Mouse (Mus musculus): ENCODE results near the gene Dhx16. TPM values are rescaled to one million over a fixed set of nuclear protein-coding genes. Genes with fewer than 3 reads are reported as not detected.

The Dhx16 gene
- total and polyA plus RNA-seq, 3 experiments = 79.2 to 101 TPM; not detected in 1

- H3K4me3 ChIP-seq (ENCODE audit: control insufficient read depth in 1 of 2, insufficient read depth in 1 of 2, low read depth in 2 of 2, low read length in 2 of 2) = no peak overlapping the region
- H3K9ac ChIP-seq (ENCODE audit: control insufficient read depth, low read depth, low read length, poor library complexity, severe bottlenecking) = no peak overlapping the region
- H3K27me3 ChIP-seq (ENCODE audit: control insufficient read depth in 1 of 2, insufficient read depth in 2 of 2, low read length in 2 of 2) = no peaks in the 10 kb centered on the region
- H3K36me3 ChIP-seq (ENCODE audit: control insufficient read depth in 1 of 2, insufficient read depth in 2 of 2, low read length in 2 of 2) = peaks cover 2 to 4% of the 10 kb centered on the region in 2 experiments; a peak in 2 of 4 replicates
- no peak overlapping the region for H3K27ac ChIP-seq (ENCODE audit: control insufficient read depth, low read depth, low read length)
- H3K9me3 ChIP-seq (replicated peaks; ENCODE audit: insufficient read depth, low read length) = no peaks in the 10 kb centered on the region
- H3K79me2 ChIP-seq (ENCODE audit: control insufficient read depth, insufficient read depth, low read length, poor library complexity) = peaks cover 14% of the 10 kb centered on the region
- TF ChIP-seq UBTF (IDR thresholded peaks at IDR 0.05; ENCODE audit: borderline replicate concordance, insufficient read depth, low read depth, low read length) (no peak), JUND (IDR thresholded peaks at IDR 0.05; ENCODE audit: low read depth, low read length) (no peak), KAT2A (conservative IDR thresholded peaks at IDR 0.05; ENCODE audit: low read depth, low read length) (no peak), ZKSCAN1 (IDR thresholded peaks at IDR 0.05; ENCODE audit: low read depth, low read length) (no peak), MEF2A (IDR thresholded peaks at IDR 0.05; ENCODE audit: extremely low read depth, insufficient replicate concordance, low read depth, low read length, poor library complexity, severe bottlenecking) (no peak), SMC3 (IDR thresholded peaks at IDR 0.05; ENCODE audit: low read depth, low read length) (no peak), MAFK (IDR thresholded peaks at IDR 0.05; ENCODE audit: borderline replicate concordance, low read depth, low read length) (no peak), MYB (IDR thresholded peaks at IDR 0.05; ENCODE audit: low read depth, low read length) (no peak), GABPA (IDR thresholded peaks at IDR 0.05; ENCODE audit: low read depth, low read length) (no peak), ETS1 (IDR thresholded peaks at IDR 0.05; ENCODE audit: low read depth, low read length) (no peak), RAD21 (IDR thresholded peaks at IDR 0.05; ENCODE audit: low read depth, low read length) (no peak)
- DNase-seq (ENCODE audit: low read depth, low spot score) = no peak
- H3K4me1 ChIP-seq (ENCODE audit: control insufficient read depth in 1 of 2, insufficient read depth in 2 of 2, low read length in 2 of 2) = peaks cover 2 to 7% of the 10 kb centered on the region in 2 experiments; a peak in 2 of 4 replicates
Observed at GRCm38 (mm10) chr17:35882924-35883323, 3.3 kb downstream of the Dhx16 start.

- H3K4me1 ChIP-seq (ENCODE audit: control insufficient read depth in 1 of 2, insufficient read depth in 2 of 2, low read length in 2 of 2) = peaks cover 2 to 7% of the 10 kb centered on the region in 2 experiments; a peak in 2 of 4 replicates
- H3K27me3 ChIP-seq (ENCODE audit: control insufficient read depth in 1 of 2, insufficient read depth in 2 of 2, low read length in 2 of 2) = no peaks in the 10 kb centered on the region
- H3K9ac ChIP-seq (ENCODE audit: control insufficient read depth, low read depth, low read length, poor library complexity, severe bottlenecking) = no peak overlapping the region
- peaks cover 2 to 4% of the 10 kb centered on the region in 2 experiments; a peak in 2 of 4 replicates for H3K36me3 ChIP-seq (ENCODE audit: control insufficient read depth in 1 of 2, insufficient read depth in 2 of 2, low read length in 2 of 2)
- TF ChIP-seq SIN3A (IDR thresholded peaks at IDR 0.05; ENCODE audit: low read length) (no peak), CHD1 (IDR thresholded peaks at IDR 0.05; ENCODE audit: low read depth, low read length) (no peak), EP300 (IDR thresholded peaks at IDR 0.05; ENCODE audit: low read depth in 1 of 2, low read length in 2 of 2) (no peak), ZNF384 (IDR thresholded peaks at IDR 0.05; ENCODE audit: low read depth, low read length) (no peak), KAT2A (conservative IDR thresholded peaks at IDR 0.05; ENCODE audit: low read depth, low read length) (no peak)
- H3K9me3 ChIP-seq (replicated peaks; ENCODE audit: insufficient read depth, low read length) = no peaks in the 10 kb centered on the region
- H3K79me2 ChIP-seq (ENCODE audit: control insufficient read depth, insufficient read depth, low read length, poor library complexity) = peaks cover 14% of the 10 kb centered on the region
- H3K4me3 ChIP-seq (ENCODE audit: control insufficient read depth in 1 of 2, insufficient read depth in 1 of 2, low read depth in 2 of 2, low read length in 2 of 2) = no peak overlapping the region
- H3K27ac ChIP-seq (ENCODE audit: control insufficient read depth, low read depth, low read length) = no peak overlapping the region
- no peak for DNase-seq (ENCODE audit: low read depth, low spot score)
Observed at GRCm38 (mm10) chr17:35883777-35884176, 4.2 kb downstream of the Dhx16 start.
